15 mouse cellular contexts compared by ENCODE assay signal in the genomic region with DNA sequence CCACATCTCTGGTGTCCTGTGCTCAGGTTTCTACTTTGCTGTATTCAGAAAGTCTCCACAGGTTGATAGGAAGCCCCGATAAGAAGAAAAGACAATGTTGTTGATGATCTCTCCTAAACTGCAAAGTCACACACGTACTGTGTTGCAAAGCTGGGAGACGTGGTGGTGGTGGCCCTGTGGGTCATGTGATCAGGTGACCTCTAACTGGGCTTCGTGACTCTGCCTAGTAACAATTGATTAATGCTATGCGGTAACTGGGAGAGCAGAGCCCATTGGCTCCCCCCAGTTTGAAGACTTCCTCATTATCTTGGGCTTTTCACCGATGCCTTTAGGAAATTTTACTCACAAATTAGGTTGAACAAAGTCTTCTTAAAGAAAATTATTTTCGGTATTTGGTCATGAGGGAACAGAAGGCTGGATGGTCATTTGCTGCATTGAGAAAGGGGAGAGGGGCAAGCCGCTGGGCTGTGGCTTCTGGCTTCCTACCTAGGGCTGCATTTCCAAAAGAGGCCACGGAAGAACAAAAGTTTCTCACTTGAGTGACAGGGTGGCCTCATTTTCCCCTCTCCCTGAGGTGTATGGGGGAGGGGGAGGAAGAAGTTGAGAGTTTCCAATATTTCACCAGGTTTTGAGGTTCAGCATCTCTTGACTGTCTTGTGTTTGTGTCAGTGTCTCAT.
"Had no signal": no experiment of that assay in that cellular context is flagged by ENCODE, and none has a peak within 500 bp of the region (broad histone marks: within the 10 kb centered on the region; RNA-seq: fewer than 3 reads in every experiment).

No protein-coding gene starts in this region.

- H3K36me3 ChIP-seq: limb, embryonic 12.5 days; liver, embryonic 13.5 days; lung, embryonic 15.5 days; midbrain, embryonic 15.5 days; neural tube, embryonic 13.5 days had no signal

- H3K9me3 ChIP-seq: limb, embryonic 12.5 days; liver, embryonic 13.5 days; lung, embryonic 15.5 days; midbrain, embryonic 15.5 days; neural tube, embryonic 13.5 days had no signal

- H3K9ac ChIP-seq: limb, embryonic 12.5 days; liver, embryonic 13.5 days; liver, postnatal 0 days; lung, embryonic 15.5 days; midbrain, embryonic 15.5 days; neural tube, embryonic 13.5 days had no signal

- H3K4me3 ChIP-seq: limb, embryonic 12.5 days; liver, embryonic 13.5 days; lung, embryonic 15.5 days; megakaryocyte, embryonic 14.5 days; midbrain, embryonic 15.5 days; neural tube, embryonic 13.5 days had no signal

- H3K27me3 ChIP-seq: limb, embryonic 12.5 days; liver, embryonic 13.5 days; lung, embryonic 15.5 days; megakaryocyte, embryonic 14.5 days; midbrain, embryonic 15.5 days; neural tube, embryonic 13.5 days had no signal

- ATAC-seq: liver, postnatal 0 days; midbrain, embryonic 15.5 days had no signal

- H3K4me1 ChIP-seq: limb, embryonic 12.5 days; liver, embryonic 13.5 days; lung, embryonic 15.5 days; megakaryocyte, embryonic 14.5 days; midbrain, embryonic 15.5 days; neural tube, embryonic 13.5 days had no signal

- DNase-seq: kidney, adult 9 months; kidney, postnatal 36 days; layer of hippocampus, adult 9-11 months; liver; liver, embryonic 13.5 days; liver, postnatal 0 days; lung, postnatal 14 days had no signal

- H3K4me2 ChIP-seq: limb, embryonic 12.5 days; liver, embryonic 13.5 days; lung, embryonic 15.5 days; midbrain, embryonic 15.5 days; neural tube, embryonic 13.5 days had no signal

- H3K27ac ChIP-seq: kidney, postnatal 0 days; limb, embryonic 12.5 days; liver, embryonic 13.5 days; lung, embryonic 15.5 days; macrophage; midbrain, embryonic 15.5 days; neural tube, embryonic 13.5 days; stomach, postnatal 0 days had no signal
